Mouse (Mus musculus): ENCODE results near the gene Zfp941.
A peak's percentile ranks its signal among the peaks of the same experiment; 100 is the strongest.

DNA sequence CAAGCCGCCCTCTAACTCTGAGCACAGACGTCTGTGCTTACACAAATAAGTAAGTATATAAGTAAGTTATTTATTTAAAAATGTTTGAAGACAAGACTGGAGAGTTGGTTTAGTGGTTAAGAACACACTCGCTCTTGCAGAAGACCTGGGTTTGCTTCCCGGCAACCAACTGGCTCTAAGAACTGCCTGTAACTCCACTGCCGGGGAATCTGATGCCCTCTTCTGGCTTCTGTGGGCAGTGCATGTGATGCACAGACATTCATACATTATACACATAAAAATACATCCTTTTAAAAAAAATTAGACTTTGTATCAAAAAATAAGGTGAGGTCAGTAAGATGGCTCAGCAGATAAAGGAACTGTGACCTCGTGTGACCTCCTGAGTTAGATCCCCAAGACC is 11.5 kb downstream of the Zfp941 start:
- TF ChIP-seq POU5F1 (IDR thresholded peaks at IDR 0.05; ENCODE audit: borderline replicate concordance, low read length) (no peak), CTCF (conservative IDR thresholded peaks at IDR 0.05; ENCODE audit: low read length) (peak; percentile 79), NANOG (IDR thresholded peaks at IDR 0.05; ENCODE audit: borderline replicate concordance, low read length) (no peak)

Data from E14TG2a.4 (cell line).